Mouse (Mus musculus) limb, embryonic 15.5 days (tissue): ENCODE data around the gene Otx1. TPM values are rescaled to one million over a fixed set of nuclear protein-coding genes. Genes with fewer than 3 reads are reported as not detected.
A peak's percentile ranks its signal among the peaks of the same experiment; 100 is the strongest.

Experiments
- ATAC-seq: fragments of 200-750 bp; cut with Nextera tagmentation; 2 replicates; pipeline ENCODE4 v1.8.0; 2017; ENCODE audit warnings: low read depth, moderate TSS enrichment; ENCODE audit not compliant: insufficient number of reproducible peaks, low FRiP score, low TSS enrichment
- H3K27ac ChIP-seq: fragments of 300-500 bp; sonication (generic); 2 replicates; pipeline ENCODE4 v1.5.1; 2015; ENCODE audit warnings: moderate library complexity, mild to moderate bottlenecking, inconsistent platforms
- H3K27me3 ChIP-seq: fragments of 300-500 bp; sonication (generic); 2 replicates; pipeline ENCODE4 v1.6.1; 2015; ENCODE audit warnings: inconsistent platforms
- H3K36me3 ChIP-seq: fragments of 300-500 bp; sonication (generic); 2 replicates; pipeline ENCODE4 v1.6.1; 2015; ENCODE audit warnings: inconsistent platforms
- H3K4me1 ChIP-seq: fragments of 300-500 bp; sonication (generic); 2 replicates; pipeline ENCODE4 v1.6.1; 2015; ENCODE audit warnings: inconsistent platforms
- H3K4me2 ChIP-seq: fragments of 300-500 bp; sonication (generic); 2 replicates; pipeline ENCODE4 v1.6.1; 2015; ENCODE audit warnings: mild to moderate bottlenecking, inconsistent platforms
- H3K4me3 ChIP-seq: fragments of 300-500 bp; sonication (generic); 2 replicates; pipeline ENCODE4 v1.5.1; 2015; ENCODE audit warnings: mild to moderate bottlenecking, inconsistent platforms
- H3K9ac ChIP-seq: fragments of 300-500 bp; sonication (generic); 2 replicates; pipeline ENCODE4 v1.6.1; 2015; ENCODE audit warnings: inconsistent platforms
- H3K9me3 ChIP-seq: fragments of 300-500 bp; sonication (generic); 2 replicates; pipeline ENCODE4 v1.6.1; 2016; ENCODE audit warnings: inconsistent platforms
- WGBS: fragments of 180-500 bp; shearing (Covaris S2); methylation state at CpG from one replicate; pipeline ENCODE4 v1.1.7; 2015; 5-methylcytosine and 5-hydroxymethylcytosine counted together
- polyA plus RNA-seq: library from polyadenylated mRNA; unstranded; fragments of >200 nt; fragmentation: Nextera tagmentation; extraction: Ambion mirVana; gene quantifications from 2 replicates; pipeline ENCODE4 v1.2.1, GENCODE M21; 2015

Gene Otx1
- polyA plus RNA-seq, 1 experiment from 2014 or later = 2.7 TPM

- Histone ChIP-seq H3K27ac (no peak overlapping the region), H3K27me3 (peaks cover 68% of the 10 kb centered on the region), H3K4me2 (no peak overlapping the region), H3K36me3 (0 out of 2 replicates have a peak, but pooled peaks cover 3% of the 10 kb centered on the region), H3K4me3 (peak overlapping the region; percentile 7; the same call in 1 of the 2 replicates), H3K9ac (no peak overlapping the region), H3K4me1 (peaks cover 36% of the 10 kb centered on the region), H3K9me3 (no peaks in the 10 kb centered on the region)
- no peak for ATAC-seq
- 52% methylated on average over 12 of the region's 12 CpGs for WGBS
Observed at GRCm38 (mm10) chr11:22006471-22007087, 3.9 kb upstream of the Otx1 start.

GRCm38 (mm10) chr11:22005281-22005870 lies 2.7 kb upstream of the Otx1 start:
- H3K36me3 ChIP-seq = 0 out of 2 replicates have a peak, but pooled peaks cover 3% of the 10 kb centered on the region
- no peaks in the 10 kb centered on the region for H3K9me3 ChIP-seq
- H3K4me2 ChIP-seq = no peak overlapping the region
- H3K27ac ChIP-seq = no peak overlapping the region
- no peak overlapping the region for H3K4me3 ChIP-seq
- ATAC-seq = no peak
- H3K27me3 ChIP-seq = peaks cover 79% of the 10 kb centered on the region
- 37% methylated on average over 9 of the region's 9 CpGs for WGBS
- H3K9ac ChIP-seq = no peak overlapping the region
- H3K4me1 ChIP-seq = peaks cover 48% of the 10 kb centered on the region

GRCm38 (mm10) chr11:22004331-22004841 lies 1.7 kb upstream of the Otx1 start:
- Histone ChIP-seq H3K9ac (no peak overlapping the region), H3K27me3 (peaks cover 82% of the 10 kb centered on the region), H3K27ac (no peak overlapping the region), H3K4me2 (peak overlapping the region; percentile 30), H3K4me1 (peaks cover 50% of the 10 kb centered on the region), H3K9me3 (no peaks in the 10 kb centered on the region), H3K36me3 (0 out of 2 replicates have a peak, but pooled peaks cover 3% of the 10 kb centered on the region), H3K4me3 (peak overlapping the region; percentile 16)
- ATAC-seq = 0 out of 2 replicates have a peak, but pooled peaks have one; percentile 10
- WGBS = 4% methylated on average over 18 of the region's 18 CpGs

- no peak overlapping the region for H3K27ac ChIP-seq
- H3K9ac ChIP-seq = no peak overlapping the region
- H3K9me3 ChIP-seq = no peaks in the 10 kb centered on the region
- H3K27me3 ChIP-seq = peaks cover 87% of the 10 kb centered on the region
- no peak for ATAC-seq
- H3K4me3 ChIP-seq = peak overlapping the region; percentile 55
- H3K4me1 ChIP-seq = peaks cover 50% of the 10 kb centered on the region
- H3K4me2 ChIP-seq = peak overlapping the region; percentile 29
- under 1% methylated on average over 31 of the region's 31 CpGs for WGBS
- 0 out of 2 replicates have a peak, but pooled peaks cover 3% of the 10 kb centered on the region for H3K36me3 ChIP-seq
Observed at GRCm38 (mm10) chr11:22003341-22003981, 764 bp upstream of the Otx1 start.

GRCm38 (mm10) chr11:22002062-22002782 lies 475 bp downstream of the Otx1 start:
- no peak for ATAC-seq
- Histone ChIP-seq H3K27me3 (peaks cover 87% of the 10 kb centered on the region), H3K9ac (peak overlapping the region; percentile 37; the same call in 1 of the 2 replicates), H3K27ac (peak overlapping the region; percentile 68), H3K36me3 (0 out of 2 replicates have a peak, but pooled peaks cover 3% of the 10 kb centered on the region), H3K4me3 (peak overlapping the region; percentile 55), H3K4me2 (peak overlapping the region; percentile 90), H3K4me1 (peaks cover 44% of the 10 kb centered on the region), H3K9me3 (no peaks in the 10 kb centered on the region)
- under 1% methylated on average over 32 of the region's 34 CpGs for WGBS

- Histone ChIP-seq H3K27me3 (peaks cover 87% of the 10 kb centered on the region), H3K4me2 (peak overlapping the region; percentile 90), H3K4me3 (peak overlapping the region; percentile 55), H3K36me3 (0 out of 2 replicates have a peak, but pooled peaks cover 3% of the 10 kb centered on the region), H3K9me3 (no peaks in the 10 kb centered on the region), H3K9ac (peak overlapping the region; percentile 37; the same call in 1 of the 2 replicates), H3K4me1 (peaks cover 51% of the 10 kb centered on the region), H3K27ac (peak overlapping the region; percentile 68)
- peak; percentile 80 for ATAC-seq
- WGBS = under 1% methylated on average over 48 of the region's 59 CpGs
Observed at GRCm38 (mm10) chr11:22001321-22002061, 1.2 kb downstream of the Otx1 start.

GRCm38 (mm10) chr11:22000316-22001076 lies 2.2 kb downstream of the Otx1 start:
- peaks cover 88% of the 10 kb centered on the region for H3K27me3 ChIP-seq
- H3K27ac ChIP-seq = peak overlapping the region; percentile 18; the same call in 1 of the 2 replicates
- peak overlapping the region; percentile 55 for H3K4me3 ChIP-seq
- 0 out of 2 replicates have a peak overlapping the region, but pooled peaks have one; percentile 23 for H3K9ac ChIP-seq
- WGBS = 10% methylated on average over 47 of the region's 48 CpGs
- ATAC-seq = no peak
- H3K4me1 ChIP-seq = peaks cover 59% of the 10 kb centered on the region
- peak overlapping the region; percentile 90 for H3K4me2 ChIP-seq
- H3K36me3 ChIP-seq = 0 out of 2 replicates have a peak, but pooled peaks cover 2% of the 10 kb centered on the region
- no peaks in the 10 kb centered on the region for H3K9me3 ChIP-seq

- Histone ChIP-seq H3K9me3 (no peaks in the 10 kb centered on the region), H3K27me3 (peaks cover 89% of the 10 kb centered on the region), H3K4me2 (peak overlapping the region; percentile 90; the same call in 1 of the 2 replicates), H3K4me1 (peaks cover 57% of the 10 kb centered on the region), H3K36me3 (no peaks in the 10 kb centered on the region), H3K4me3 (peak overlapping the region; percentile 55), H3K27ac (no peak overlapping the region), H3K9ac (no peak overlapping the region)
- 23% methylated on average over 31 of the region's 31 CpGs for WGBS
- ATAC-seq = no peak
Observed at GRCm38 (mm10) chr11:21999396-22000315, 3.0 kb downstream of the Otx1 start.

- no peak overlapping the region for H3K9ac ChIP-seq
- no peak overlapping the region for H3K27ac ChIP-seq
- peaks cover 48% of the 10 kb centered on the region for H3K4me1 ChIP-seq
- H3K9me3 ChIP-seq = no peaks in the 10 kb centered on the region
- H3K4me2 ChIP-seq = no peak overlapping the region
- H3K27me3 ChIP-seq = peaks cover 87% of the 10 kb centered on the region
- peak overlapping the region; percentile 10 for H3K4me3 ChIP-seq
- ATAC-seq = no peak
- H3K36me3 ChIP-seq = no peaks in the 10 kb centered on the region
- 17% methylated on average over 32 of the region's 32 CpGs for WGBS
Observed at GRCm38 (mm10) chr11:21998141-21999047, 4.3 kb downstream of the Otx1 start.
